ENCODE assay signal across 30 mouse cellular contexts in the genomic region with DNA sequence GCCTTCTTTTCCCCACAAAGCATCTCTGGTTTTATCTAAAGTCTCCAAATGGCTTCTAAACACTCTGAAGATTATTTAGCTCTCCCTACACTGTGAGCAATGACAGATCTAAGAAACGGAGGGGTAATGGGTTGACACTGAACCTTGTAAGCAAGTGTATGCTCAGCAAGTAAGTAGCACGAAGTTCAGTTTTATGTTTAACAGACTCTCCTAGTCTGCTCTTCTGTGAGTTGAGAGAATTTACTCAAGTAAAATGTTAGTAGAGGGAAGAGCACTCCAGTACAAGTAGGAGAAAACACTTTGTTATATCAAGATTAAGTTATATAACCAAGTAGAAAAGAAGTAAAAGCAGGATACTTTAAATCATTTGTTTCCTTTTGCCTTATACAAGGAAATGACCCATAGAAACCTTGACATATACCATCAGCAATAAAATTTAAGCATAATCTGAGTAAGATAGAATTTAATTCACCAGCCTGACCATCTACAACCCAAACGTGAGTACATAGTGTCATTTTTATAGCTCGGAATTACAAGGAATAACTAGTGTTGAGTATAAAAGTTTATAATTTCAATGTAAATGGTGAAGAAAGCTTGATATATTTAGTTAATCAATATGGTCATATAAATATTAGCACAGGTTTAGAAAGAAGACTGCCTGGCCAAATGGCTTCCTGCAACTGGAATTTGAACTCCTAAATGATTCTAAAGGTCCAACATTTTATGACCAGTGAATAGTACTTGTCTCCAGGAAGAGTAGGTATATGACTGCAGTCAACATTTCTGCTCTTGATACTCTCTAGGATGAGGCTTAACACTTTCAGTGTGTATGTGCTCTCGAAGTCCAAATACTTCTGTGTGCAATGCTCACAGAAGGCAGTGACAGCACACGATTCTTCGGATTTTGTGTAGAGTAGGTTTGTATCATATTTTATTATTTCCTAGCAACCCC. TPM values are rescaled to one million over a fixed set of nuclear protein-coding genes. Genes with fewer than 3 reads are reported as not detected.
A peak's percentile ranks its signal among the peaks of the same experiment; 100 is the strongest.
DNase-seq lines count a peak whose midpoint lies in the region; ATAC-seq and TF ChIP-seq lines count a peak whose summit lies in the region.
"Had no signal": no experiment of that assay in that cellular context is flagged by ENCODE, and none has a peak within 500 bp of the region (broad histone marks: within the 10 kb centered on the region; RNA-seq: fewer than 3 reads in every experiment).

No protein-coding gene starts in this region.

- H3K4me1 ChIP-seq in kidney, adult 2 months (ENCODE audit: control insufficient read depth, insufficient read depth, low read length): no peaks in the 10 kb centered on the region; the same call in 1 of the 2 replicates
- no peaks in the 10 kb centered on the region for H3K4me1 ChIP-seq in kidney, embryonic 16.5 days (ENCODE audit: insufficient read depth, low read length)
- no peaks in the 10 kb centered on the region for H3K4me1 ChIP-seq in intestine, embryonic 15.5 days (replicated peaks)
- peaks cover 5% of the 10 kb centered on the region; the same call in 1 of the 2 replicates for H3K4me1 ChIP-seq in intestine, postnatal 0 days (replicated peaks; ENCODE audit: control insufficient read depth, insufficient read depth, low read length)
- no peaks in the 10 kb centered on the region for H3K4me1 ChIP-seq in small intestine, adult 2 months (ENCODE audit: control insufficient read depth, insufficient read depth, insufficient read length, low read length)
- H3K4me1 ChIP-seq: embryonic facial prominence, embryonic 15.5 days; forebrain, embryonic 10.5 days; forebrain, embryonic 12.5 days had no signal

- no peak overlapping the region for H3K9ac ChIP-seq in kidney, embryonic 16.5 days (replicated peaks; ENCODE audit: low read length)
- no peak overlapping the region for H3K9ac ChIP-seq in intestine, embryonic 15.5 days
- H3K9ac ChIP-seq in intestine, postnatal 0 days (ENCODE audit: low read depth, low read length): no peak overlapping the region
- H3K9ac ChIP-seq: embryonic facial prominence, embryonic 13.5 days; embryonic facial prominence, embryonic 15.5 days; forebrain, embryonic 12.5 days had no signal

- no peak overlapping the region for H3K27ac ChIP-seq in kidney, adult 2 months (ENCODE audit: insufficient read depth, low read depth, low read length)
- no peak overlapping the region for H3K27ac ChIP-seq in kidney, embryonic 16.5 days (ENCODE audit: low read length)
- 0 out of 2 replicates have a peak overlapping the region, but pooled peaks have one; percentile 4 for H3K27ac ChIP-seq in intestine, embryonic 15.5 days
- H3K27ac ChIP-seq in intestine, postnatal 0 days (ENCODE audit: low read depth, low read length): peak overlapping the region; percentile 84
- peak overlapping the region; percentile 94 for H3K27ac ChIP-seq in small intestine, adult 2 months (ENCODE audit: insufficient read depth, low read depth, low read length)
- H3K27ac ChIP-seq: embryonic facial prominence, embryonic 13.5 days; embryonic facial prominence, embryonic 15.5 days; forebrain, embryonic 10.5 days; forebrain, embryonic 12.5 days had no signal

- DNase-seq in kidney, adult 2 months: peak; percentile 31
- DNase-seq in adrenal gland, postnatal 10 days: no peak
- DNase-seq in layer of hippocampus, adult 9-10 months (ENCODE audit: low spot score): no peak
- no peak for DNase-seq in spleen, postnatal 10 days (ENCODE audit: low spot score in 2 of 2)
- DNase-seq: adrenal gland, adult 8-10 months; adrenal gland, postnatal 25 days; B cell, adult 2 months; cerebellum, adult 11 months; cerebellum, adult 18-20 months; cerebellum, adult 8-10 months; cerebellum, adult 9-11 months; cerebellum, postnatal 14 days; cerebellum, postnatal 36 days; embryo, embryonic 11 days had no signal

- no peaks in the 10 kb centered on the region for H3K27me3 ChIP-seq in kidney, adult 2 months (replicated peaks; ENCODE audit: control insufficient read depth, insufficient read depth, low read length)
- H3K27me3 ChIP-seq in kidney, embryonic 16.5 days (ENCODE audit: insufficient read depth, low read length): no peaks in the 10 kb centered on the region
- H3K27me3 ChIP-seq in intestine, embryonic 15.5 days (replicated peaks): no peaks in the 10 kb centered on the region
- H3K27me3 ChIP-seq in intestine, postnatal 0 days (replicated peaks; ENCODE audit: control insufficient read depth, insufficient read depth, low read length): no peaks in the 10 kb centered on the region
- H3K27me3 ChIP-seq in small intestine, adult 2 months (ENCODE audit: control insufficient read depth, insufficient read depth, low read length): no peaks in the 10 kb centered on the region
- H3K27me3 ChIP-seq: CH12.LX; embryonic facial prominence, embryonic 13.5 days; embryonic facial prominence, embryonic 15.5 days; forebrain, embryonic 12.5 days; Patski had no signal

- no peaks in the 10 kb centered on the region for H3K9me3 ChIP-seq in kidney, embryonic 16.5 days (ENCODE audit: low read length)
- no peaks in the 10 kb centered on the region for H3K9me3 ChIP-seq in intestine, embryonic 15.5 days
- H3K9me3 ChIP-seq in intestine, postnatal 0 days (ENCODE audit: control insufficient read depth): no peaks in the 10 kb centered on the region
- H3K9me3 ChIP-seq: embryonic facial prominence, embryonic 13.5 days; embryonic facial prominence, embryonic 15.5 days; forebrain, embryonic 10.5 days; forebrain, embryonic 12.5 days had no signal

- TF ChIP-seq CTCF in kidney, adult 2 months (conservative IDR thresholded peaks at IDR 0.05; ENCODE audit: insufficient read depth, insufficient read length, low read depth, low read length): no peak
- TF ChIP-seq CTCF in intestine, postnatal 0 days (IDR thresholded peaks at IDR 0.05; ENCODE audit: low read depth): no peak
- TF ChIP-seq CTCF in small intestine, adult 2 months (IDR thresholded peaks at IDR 0.05; ENCODE audit: extremely low read depth, insufficient read length, insufficient replicate concordance, low read depth, low read length): no peak

- TF ChIP-seq POLR2A in kidney, adult 2 months (IDR thresholded peaks at IDR 0.05; ENCODE audit: low read depth, low read length): no peak
- no peak for TF ChIP-seq POLR2A in small intestine, adult 2 months (IDR thresholded peaks at IDR 0.05; ENCODE audit: low read depth, low read length)

- H3K4me3 ChIP-seq in kidney, adult 2 months (ENCODE audit: insufficient read depth, low read depth, low read length): no peak overlapping the region
- no peak overlapping the region for H3K4me3 ChIP-seq in kidney, embryonic 16.5 days (ENCODE audit: low read length)
- H3K4me3 ChIP-seq in intestine, embryonic 15.5 days (replicated peaks): no peak overlapping the region
- H3K4me3 ChIP-seq in intestine, postnatal 0 days (ENCODE audit: low read depth, low read length): no peak overlapping the region
- no peak overlapping the region for H3K4me3 ChIP-seq in small intestine, adult 2 months (ENCODE audit: low read depth, low read length)
- H3K4me3 ChIP-seq: embryonic facial prominence, embryonic 13.5 days; embryonic facial prominence, embryonic 15.5 days; erythroblast, embryonic 14.5 days; forebrain, embryonic 10.5 days; forebrain, embryonic 12.5 days had no signal

- H3K4me2 ChIP-seq in kidney, embryonic 16.5 days (replicated peaks; ENCODE audit: low read depth, low read length): no peak overlapping the region
- no peak overlapping the region for H3K4me2 ChIP-seq in intestine, embryonic 15.5 days (replicated peaks)
- peak overlapping the region; percentile 35 for H3K4me2 ChIP-seq in intestine, postnatal 0 days (replicated peaks; ENCODE audit: low read depth)
- H3K4me2 ChIP-seq: embryonic facial prominence, embryonic 13.5 days; embryonic facial prominence, embryonic 15.5 days; forebrain, embryonic 12.5 days had no signal

- no peaks in the 10 kb centered on the region for H3K36me3 ChIP-seq in kidney, adult 2 months (ENCODE audit: control insufficient read depth, insufficient read depth, low read length)
- no peaks in the 10 kb centered on the region for H3K36me3 ChIP-seq in kidney, embryonic 16.5 days (ENCODE audit: insufficient read depth, low read length)
- H3K36me3 ChIP-seq in intestine, embryonic 15.5 days: no peaks in the 10 kb centered on the region
- no peaks in the 10 kb centered on the region for H3K36me3 ChIP-seq in intestine, postnatal 0 days (ENCODE audit: control insufficient read depth, insufficient read depth)
- no peaks in the 10 kb centered on the region for H3K36me3 ChIP-seq in small intestine, adult 2 months (ENCODE audit: control insufficient read depth, insufficient read depth, low read length)
- H3K36me3 ChIP-seq: embryonic facial prominence, embryonic 13.5 days; embryonic facial prominence, embryonic 15.5 days; forebrain, embryonic 10.5 days; forebrain, embryonic 12.5 days; G1E had no signal

- WGBS in kidney, adult 2 months: 72% methylated on average over 7 of the region's 7 CpGs
- WGBS in kidney, embryonic 16.5 days: 85% methylated on average over 7 of the region's 7 CpGs
- 65% methylated on average over 7 of the region's 7 CpGs for WGBS in intestine, embryonic 15.5 days
- WGBS in intestine, postnatal 0 days: 37% methylated on average over 7 of the region's 7 CpGs
- 35% methylated on average over 7 of the region's 7 CpGs for WGBS in small intestine, adult 2 months

- no peak for ATAC-seq in kidney, embryonic 16.5 days (ENCODE audit: low FRiP score, low TSS enrichment)
- ATAC-seq in intestine, embryonic 15.5 days: peak; percentile 94
- ATAC-seq in intestine, postnatal 0 days: peak; percentile 96
- ATAC-seq: activated CD4-positive, CD25-positive, alpha-beta regulatory T cell, adult 4 months; CD4-positive, CD25-positive, alpha-beta regulatory T cell, adult 4 months; forebrain, embryonic 14.5 days; Patski had no signal

RNA-seq across cellular contexts. Expression of a gene that starts 40.0 kb away (rescaled TPM):
- polyA plus RNA-seq in kidney, adult 2 months (2012; rRNA removed): 14.7 and 18.6 TPM in 2 replicates
- polyA plus RNA-seq in kidney, embryonic 16.5 days (2015; fragmentation: Nextera tagmentation; extraction: Ambion mirVana): 3.7 and 4.9 TPM in 2 replicates
- 24.2 and 26.2 TPM in 2 replicates for polyA plus RNA-seq in intestine, embryonic 15.5 days (2015; fragmentation: Nextera tagmentation; extraction: Ambion mirVana)
- 39.7 and 49.9 TPM in 2 replicates for polyA plus RNA-seq in intestine, postnatal 0 days (2015; fragmentation: Nextera tagmentation; extraction: Ambion mirVana)
- 3.8 and 13.4 TPM in 2 replicates for polyA plus RNA-seq in small intestine, adult 2 months (2012; rRNA removed)
- total RNA-seq in adrenal gland, postnatal 10 days (2021): 10 to 100 TPM; 32.8 to 38.4 TPM
- total RNA-seq: CH12.LX; common myeloid progenitor, adult 5-6 weeks had no signal
- polyA plus RNA-seq: activated CD4-positive, CD25-positive, alpha-beta regulatory T cell, adult 4 months; CD4-positive, CD25-positive, alpha-beta regulatory T cell, adult 4 months; erythroblast, embryonic 14.5 days; G1E had no signal

Comparison
In these comparisons a context has a peak if more than half of its experiments do, and no peak if none do; other contexts are left out.
1. H3K27ac ChIP-seq: peak in intestine, embryonic 15.5 days (single experiment), intestine, postnatal 0 days (single experiment) and small intestine, adult 2 months (single experiment); none in kidney, adult 2 months (single experiment) and kidney, embryonic 16.5 days (single experiment).